In the genomic region with DNA sequence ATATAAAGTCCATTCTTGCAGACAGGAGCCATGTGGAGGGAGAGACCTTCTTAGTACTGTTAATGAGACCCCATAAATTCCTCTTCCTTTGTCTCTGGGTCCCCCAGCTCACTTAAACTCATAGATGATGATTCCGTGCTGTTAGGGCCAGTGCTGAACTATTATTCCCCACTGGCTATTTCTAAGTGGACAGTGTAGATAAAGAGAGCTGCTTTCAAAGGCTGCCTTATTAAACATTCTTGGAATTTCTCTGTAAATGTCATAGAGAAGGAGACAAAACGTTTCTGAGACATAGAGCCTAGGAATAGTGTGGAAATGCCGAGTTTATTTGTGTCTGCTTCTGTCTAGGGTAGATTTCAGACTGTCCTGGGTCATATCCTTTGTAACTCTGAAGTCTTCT, we compare ENCODE assay signal across 20 mouse cellular contexts.
A peak's percentile ranks its signal among the peaks of the same experiment; 100 is the strongest.
DNase-seq lines count a peak whose midpoint lies in the region; ATAC-seq and TF ChIP-seq lines count a peak whose summit lies in the region.
"Had no signal": no experiment of that assay in that cellular context is flagged by ENCODE, and none has a peak within 500 bp of the region (broad histone marks: within the 10 kb centered on the region; RNA-seq: fewer than 3 reads in every experiment).

No protein-coding gene starts in this region.

- H3K27me3 ChIP-seq in kidney, postnatal 0 days (ENCODE audit: insufficient read depth, low read length), result no peaks in the 10 kb centered on the region
- H3K27me3 ChIP-seq: embryonic facial prominence, embryonic 12.5 days; forebrain, embryonic 13.5 days; forebrain, embryonic 15.5 days; Patski had no signal

- no peak overlapping the region for H3K27ac ChIP-seq in kidney, postnatal 0 days
- H3K27ac ChIP-seq: embryonic facial prominence, embryonic 10.5 days; embryonic facial prominence, embryonic 12.5 days; forebrain, embryonic 13.5 days; forebrain, embryonic 15.5 days had no signal

- no peak overlapping the region for H3K9ac ChIP-seq in kidney, postnatal 0 days (ENCODE audit: low read depth, low read length)
- H3K9ac ChIP-seq: embryonic facial prominence, embryonic 12.5 days; forebrain, embryonic 13.5 days; forebrain, embryonic 15.5 days had no signal

- no peak overlapping the region for H3K4me3 ChIP-seq in kidney, postnatal 0 days (replicated peaks; ENCODE audit: low read depth, low read length)
- H3K4me3 ChIP-seq: embryonic facial prominence, embryonic 10.5 days; embryonic facial prominence, embryonic 12.5 days; forebrain, embryonic 13.5 days; forebrain, embryonic 15.5 days had no signal

- no peak overlapping the region for H3K4me2 ChIP-seq in kidney, postnatal 0 days (ENCODE audit: low read length)
- H3K4me2 ChIP-seq: embryonic facial prominence, embryonic 12.5 days; forebrain, embryonic 13.5 days; forebrain, embryonic 15.5 days had no signal

- peak; percentile 55 for DNase-seq in heart, adult 11 months
- no peak for DNase-seq in heart, adult 18-20 months
- peak; percentile 53 for DNase-seq in kidney, postnatal 0 days (ENCODE audit: low spot score)
- no peak for DNase-seq in kidney, postnatal 25 days
- peak; percentile 29 for DNase-seq in Muller cell, postnatal 12 days (ENCODE audit: inconsistent ontology term)
- no peak for DNase-seq in layer of hippocampus, adult 9-11 months
- DNase-seq: adrenal gland, adult 8-10 months; adrenal gland, postnatal 14 days; adrenal gland, postnatal 36 days; cerebellum, adult 11-12 months; cerebellum, adult 2 months; cerebellum, adult 9-10 months; cerebellum, postnatal 10 days; cerebellum, postnatal 25 days had no signal

- H3K36me3 ChIP-seq in kidney, postnatal 0 days (ENCODE audit: insufficient read depth, low read length), result no peaks in the 10 kb centered on the region
- H3K36me3 ChIP-seq: embryonic facial prominence, embryonic 10.5 days; embryonic facial prominence, embryonic 12.5 days; forebrain, embryonic 15.5 days had no signal

- no peaks in the 10 kb centered on the region for H3K4me1 ChIP-seq in kidney, postnatal 0 days (replicated peaks; ENCODE audit: insufficient read depth, low read length)
- H3K4me1 ChIP-seq: embryonic facial prominence, embryonic 10.5 days; embryonic facial prominence, embryonic 12.5 days; forebrain, embryonic 13.5 days; forebrain, embryonic 15.5 days had no signal

- ATAC-seq in kidney, postnatal 0 days (replicated peaks; ENCODE audit: low FRiP score, low read depth), result no peak
- ATAC-seq: activated CD4-positive, CD25-positive, alpha-beta regulatory T cell, adult 4 months; forebrain, embryonic 13.5 days; forebrain, embryonic 15.5 days; Patski had no signal

- TF ChIP-seq CTCF in kidney, postnatal 0 days (IDR thresholded peaks at IDR 0.05; ENCODE audit: low read depth), result no peak

- 40% methylated on average over 3 of the region's 3 CpGs for WGBS in kidney, postnatal 0 days

- no peaks in the 10 kb centered on the region for H3K9me3 ChIP-seq in kidney, postnatal 0 days (replicated peaks; ENCODE audit: low read length)
- H3K9me3 ChIP-seq: embryonic facial prominence, embryonic 10.5 days; embryonic facial prominence, embryonic 12.5 days; forebrain, embryonic 13.5 days; forebrain, embryonic 15.5 days had no signal

Comparison
In these comparisons a context has a peak if more than half of its experiments do, and no peak if none do; other contexts are left out.
1. DNase-seq: peak in heart, adult 11 months (single experiment), kidney, postnatal 0 days (single experiment) and Muller cell, postnatal 12 days (single experiment); none in heart, adult 18-20 months (0 of 2), kidney, postnatal 25 days (0 of 2) and layer of hippocampus, adult 9-11 months (single experiment).